Mouse (Mus musculus): Measurements from ENCODE around the gene Thsd4.
"Not testable (repeated sequence)": the region's sequence is repeated elsewhere in the genome, so short reads cannot be mapped to it uniquely, and the experiment has no call there.

Gene Thsd4

DNA sequence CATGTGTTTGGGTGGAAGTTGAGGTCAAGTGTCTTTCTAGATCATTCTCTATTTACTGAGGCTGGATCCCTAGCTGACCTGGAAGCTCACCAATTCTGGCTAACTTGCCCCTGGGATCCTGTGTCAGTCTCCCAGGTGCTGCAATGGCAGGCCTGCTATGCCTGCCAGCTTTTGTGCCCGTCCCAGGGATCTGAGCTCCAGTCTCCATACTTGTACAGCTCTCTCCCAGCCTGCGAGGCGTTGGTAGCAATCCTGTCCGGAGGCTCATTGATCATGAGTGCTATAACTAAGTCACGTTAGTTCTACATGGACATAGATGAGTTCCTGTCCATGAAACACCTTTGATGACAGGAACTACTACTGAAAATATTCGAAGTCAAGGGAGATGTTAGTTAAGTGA is 578.0 kb downstream of the Thsd4 start:
- DNase-seq (ENCODE audit: low spot score): no peak

DNA sequence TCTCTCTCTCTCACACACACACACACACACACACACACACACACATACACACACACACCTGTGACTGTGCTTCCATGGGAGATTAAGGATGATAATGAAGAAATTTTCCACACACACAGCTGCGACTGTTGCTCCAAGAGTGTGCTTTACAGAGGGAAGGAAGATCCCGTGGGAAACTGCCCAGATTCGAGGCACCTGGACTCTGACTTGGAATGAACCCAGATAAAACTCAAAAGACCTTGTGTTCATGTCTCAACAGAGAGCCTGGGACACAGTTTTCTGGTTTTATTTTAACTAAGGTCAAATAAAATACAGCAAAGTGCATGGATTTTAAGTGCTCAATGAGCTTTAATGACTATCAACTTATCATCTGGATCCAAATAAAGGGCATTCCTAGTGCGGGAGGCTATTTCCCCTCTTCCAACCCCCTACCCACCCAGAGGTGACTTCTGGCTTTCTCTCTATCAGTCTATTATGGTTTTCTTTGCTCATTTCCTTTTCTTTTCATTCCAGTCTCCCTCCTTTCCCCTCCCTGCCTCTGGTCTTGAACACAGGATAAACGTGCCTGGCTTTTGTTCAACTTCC is 579.3 kb downstream of the Thsd4 start:
- DNase-seq (ENCODE audit: low spot score): no peak

DNA sequence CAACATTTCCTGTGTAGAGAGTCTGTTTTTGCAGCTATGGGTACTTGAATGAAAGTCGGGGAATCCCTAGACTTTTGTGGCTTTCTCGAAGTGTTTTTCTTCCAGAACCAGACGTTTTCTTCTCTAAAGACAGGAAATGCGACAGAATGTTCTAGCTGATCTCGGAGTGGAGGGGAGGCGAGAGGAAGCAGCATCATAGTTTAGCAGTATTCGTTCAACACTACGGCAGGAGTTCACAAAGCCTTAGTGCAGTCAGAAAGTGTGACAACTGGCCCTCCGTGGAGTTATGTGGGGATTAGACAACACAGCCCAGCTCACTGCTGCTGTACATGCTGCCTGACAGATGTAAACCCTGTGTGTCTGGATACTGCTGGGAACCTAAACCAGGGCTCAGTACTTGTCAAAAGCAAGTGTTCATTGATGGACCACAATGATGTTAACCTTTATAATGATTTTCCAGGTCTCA is 579.9 kb downstream of the Thsd4 start:
- DNase-seq (ENCODE audit: low spot score): no peak

DNA sequence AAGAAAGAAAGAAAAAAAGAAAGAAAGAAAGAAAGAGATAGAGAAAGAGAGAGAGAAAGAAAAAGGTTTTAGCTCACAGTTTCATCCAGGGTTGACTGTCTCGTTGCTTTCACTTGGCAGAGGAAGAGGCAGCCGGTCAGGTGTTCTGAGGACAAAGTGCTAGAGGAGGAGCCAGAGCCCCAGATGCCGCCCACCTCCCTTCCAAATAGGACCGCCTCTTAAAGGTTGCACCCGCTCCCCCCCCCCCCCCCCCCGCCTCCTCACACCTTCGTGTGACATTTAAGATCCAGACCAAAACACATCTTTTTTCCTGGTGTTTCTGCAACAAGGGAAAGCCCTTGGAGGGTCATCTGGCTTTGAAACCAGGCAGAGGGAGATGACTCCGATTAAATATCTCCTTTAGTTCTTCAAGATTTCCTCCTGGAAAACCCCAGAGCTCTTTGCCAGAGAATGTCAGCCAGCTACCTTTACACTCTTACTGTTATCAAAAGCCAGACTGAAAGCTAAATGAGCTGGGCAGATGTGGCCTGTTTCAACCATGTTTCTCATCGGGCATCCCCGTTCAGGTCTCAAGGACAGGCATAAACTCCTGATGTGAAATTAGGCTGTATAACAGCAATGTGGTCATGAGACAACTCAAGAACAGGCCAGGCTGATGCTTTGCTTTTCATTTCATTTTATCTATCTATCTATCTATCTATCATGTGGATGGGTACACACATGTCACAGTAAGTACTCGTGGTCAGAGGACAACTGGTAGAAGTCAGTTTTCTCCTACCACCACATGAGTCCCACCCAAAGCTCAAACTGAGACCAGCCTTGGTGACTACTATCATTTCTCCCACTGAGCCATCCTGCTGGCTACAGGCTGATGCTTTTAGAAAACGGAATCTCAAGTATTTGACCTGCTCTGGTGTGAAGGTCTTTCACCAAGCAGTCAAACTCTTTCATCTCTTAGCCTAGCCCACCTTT is 580.6 kb downstream of the Thsd4 start:
- DNase-seq (ENCODE audit: low spot score): no peak

DNA sequence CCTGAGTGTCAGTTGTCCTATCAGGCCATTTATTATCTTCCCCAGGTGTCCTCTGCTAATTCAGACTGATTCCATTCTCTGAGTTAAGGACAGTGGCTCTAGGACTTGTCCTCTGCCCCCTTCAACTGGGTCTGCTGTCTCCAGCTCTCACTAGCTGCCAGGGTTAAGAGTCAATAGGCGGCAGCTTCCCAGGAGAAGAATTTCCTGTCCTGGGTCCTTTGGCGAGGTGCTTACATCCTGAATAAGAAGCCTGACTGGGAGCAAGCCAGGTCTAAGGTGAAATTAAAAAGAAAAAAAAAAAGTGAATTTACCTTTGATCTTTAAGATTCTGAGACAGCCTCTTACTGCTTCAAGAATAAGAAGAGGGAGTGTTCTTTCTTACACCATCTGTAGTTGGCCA is 582.2 kb downstream of the Thsd4 start:
- DNase-seq (ENCODE audit: low spot score): no peak

DNA sequence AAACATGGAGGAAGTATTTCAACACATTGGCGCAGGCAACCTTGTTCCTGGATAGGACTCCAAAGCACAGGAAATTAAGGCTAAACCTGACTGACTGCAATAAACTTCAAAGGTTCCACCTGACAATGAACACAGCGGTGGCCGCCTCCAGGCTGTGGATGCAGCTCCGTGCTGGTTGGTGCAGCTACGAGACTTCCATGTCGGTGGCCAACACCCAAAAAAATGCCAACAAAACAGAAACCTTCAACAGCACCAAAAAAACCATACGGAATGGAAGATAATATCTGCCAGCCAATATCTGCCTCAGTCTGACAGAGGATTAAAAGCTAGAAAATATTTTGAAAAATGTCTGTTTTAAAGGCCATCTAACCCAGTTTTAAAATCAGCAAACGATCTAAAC is 583.3 kb downstream of the Thsd4 start:
- DNase-seq (ENCODE audit: low spot score): no peak

DNA sequence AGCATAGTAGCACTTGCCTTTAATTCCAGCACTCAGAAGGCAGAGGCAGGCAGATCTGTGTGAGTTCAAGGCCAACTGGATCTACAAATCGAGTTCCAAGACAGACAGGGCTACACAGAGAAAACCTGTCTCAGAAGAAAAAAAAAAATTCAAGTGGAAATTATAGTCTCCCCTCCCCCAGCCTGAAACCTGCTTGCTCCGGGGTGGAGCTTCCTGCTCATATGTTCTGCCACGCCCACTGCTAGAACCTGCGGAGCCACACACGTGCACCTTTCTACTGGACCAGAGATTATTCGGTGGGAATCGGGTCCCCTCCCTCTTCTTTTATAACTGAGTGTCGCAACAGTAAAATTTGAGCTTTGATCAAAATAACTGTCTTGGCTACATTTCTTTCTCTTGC is 586.0 kb downstream of the Thsd4 start:
- DNase-seq (ENCODE audit: low spot score): not testable (repeated sequence)

DNA sequence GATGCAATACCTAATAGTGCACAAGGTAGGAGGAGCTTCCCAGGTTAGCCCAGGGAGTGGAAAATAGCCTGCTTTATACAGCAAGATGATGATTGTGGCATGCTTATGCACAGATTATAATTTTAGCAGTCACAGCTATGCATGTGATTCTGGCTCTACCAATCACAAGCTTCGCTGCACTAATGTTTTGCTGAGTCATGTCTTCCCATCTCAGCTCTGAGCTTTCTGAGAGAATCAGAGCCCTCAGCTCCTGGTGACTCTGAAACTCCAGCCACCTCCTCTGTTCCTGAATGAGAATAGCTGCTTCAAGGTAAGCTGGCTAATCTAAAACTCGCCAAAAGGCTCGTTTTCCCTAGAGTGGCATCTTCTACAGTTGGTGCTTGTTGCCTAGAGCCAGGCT is 591.6 kb downstream of the Thsd4 start:
- no peak for DNase-seq (ENCODE audit: low spot score)
